In the genomic region with DNA sequence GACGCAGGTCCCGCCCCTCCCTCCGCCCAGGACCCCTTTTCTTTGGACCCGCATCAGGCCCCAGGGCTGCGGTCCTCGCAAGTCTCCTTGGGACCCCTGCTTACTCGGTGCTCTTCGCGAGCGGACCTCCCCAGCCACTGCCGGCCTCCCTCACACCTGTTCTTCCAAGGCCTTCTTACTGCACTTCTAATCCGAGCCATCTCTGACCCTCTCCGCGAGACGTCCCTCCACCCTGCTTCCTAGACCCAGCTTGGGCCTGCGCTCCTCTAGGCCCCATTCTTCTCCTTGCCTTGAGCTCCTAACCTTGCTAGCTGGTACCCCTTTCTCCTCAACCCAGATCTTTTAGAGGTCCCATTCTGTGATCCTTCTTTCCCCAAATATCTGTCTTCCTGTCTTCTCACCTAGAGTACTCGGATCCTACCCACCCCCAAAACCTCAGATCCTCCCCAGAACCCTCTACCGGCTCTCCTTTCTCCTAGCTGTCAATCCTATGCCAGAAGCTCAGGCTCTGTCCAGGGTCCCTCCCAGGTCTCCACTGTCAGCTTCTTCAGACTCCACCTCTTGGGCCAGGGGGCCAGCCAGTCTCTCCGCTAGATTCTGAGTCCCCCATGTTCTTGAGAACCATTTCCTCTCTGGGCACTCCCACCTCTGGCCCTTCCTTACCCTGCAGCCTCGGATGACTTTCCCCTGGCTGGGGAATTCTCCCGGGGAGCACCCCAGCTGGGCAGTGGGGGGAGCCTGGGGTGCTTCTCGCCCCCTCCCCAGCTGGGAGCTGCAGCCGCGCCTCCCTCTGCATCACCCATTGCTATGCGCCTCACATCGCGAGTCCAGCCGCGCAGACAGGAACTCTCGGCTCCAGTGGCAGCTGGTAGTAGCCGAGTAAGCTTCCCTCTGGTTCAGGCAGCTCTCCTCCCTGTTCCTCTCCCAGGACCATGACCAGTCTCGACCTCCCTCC, we compare ENCODE assay signal across 9 mouse cellular contexts. TPM values are rescaled to one million over a fixed set of nuclear protein-coding genes. Genes with fewer than 3 reads are reported as not detected.
DNase-seq lines count a peak whose midpoint lies in the region; ATAC-seq and TF ChIP-seq lines count a peak whose summit lies in the region.
"Had no signal": no experiment of that assay in that cellular context is flagged by ENCODE, and none has a peak within 500 bp of the region (broad histone marks: within the 10 kb centered on the region; RNA-seq: fewer than 3 reads in every experiment).

No protein-coding gene starts in this region.

- no peaks in the 10 kb centered on the region for H3K36me3 ChIP-seq in kidney, embryonic 16.5 days (ENCODE audit: insufficient read depth, low read length)
- H3K36me3 ChIP-seq in thymus, adult 2 months (ENCODE audit: control insufficient read depth, insufficient read depth, low read length) = no peaks in the 10 kb centered on the region

- peak; percentile 19 for ATAC-seq in kidney, embryonic 16.5 days (ENCODE audit: low FRiP score, low TSS enrichment)
- ATAC-seq in megakaryocyte progenitor cell, adult 5-6 weeks (replicated peaks; ENCODE audit: poor library complexity) = peak; percentile 43
- ATAC-seq in megakaryocyte-erythroid progenitor cell, adult 5-6 weeks (replicated peaks; ENCODE audit: low FRiP score, low TSS enrichment, poor library complexity, severe bottlenecking) = no peak

- TF ChIP-seq POLR2A in thymus, adult 2 months (IDR thresholded peaks at IDR 0.05; ENCODE audit: control insufficient read depth, extremely low read depth, insufficient read depth, low read length, poor library complexity) = no peak

- H3K4me3 ChIP-seq in kidney, embryonic 16.5 days (ENCODE audit: low read length) = peak overlapping the region; percentile 54
- no peak overlapping the region for H3K4me3 ChIP-seq in thymus, adult 2 months (ENCODE audit: control insufficient read depth, insufficient read depth, low read length)

- intact Hi-C loops in heart, postnatal 10 days (cut with DNase I) = no loop called here

- H3K27me3 ChIP-seq in kidney, embryonic 16.5 days (ENCODE audit: insufficient read depth, low read length) = peaks cover 49% of the 10 kb centered on the region
- peaks cover 10% of the 10 kb centered on the region; the same call in 1 of the 2 replicates for H3K27me3 ChIP-seq in thymus, adult 2 months (ENCODE audit: control insufficient read depth, insufficient read depth, low read length)

- peaks cover 13% of the 10 kb centered on the region for H3K4me1 ChIP-seq in kidney, embryonic 16.5 days (ENCODE audit: insufficient read depth, low read length)
- no peaks in the 10 kb centered on the region for H3K4me1 ChIP-seq in thymus, adult 2 months (replicated peaks; ENCODE audit: control insufficient read depth, insufficient read depth, low read length)

- no peak overlapping the region for H3K9ac ChIP-seq in kidney, embryonic 16.5 days (replicated peaks; ENCODE audit: low read length)

- H3K9me3 ChIP-seq in kidney, embryonic 16.5 days (ENCODE audit: low read length) = no peaks in the 10 kb centered on the region

- no peak for DNase-seq in kidney, adult 8-10 months
- DNase-seq in cerebellum, adult 8-10 months = peak; percentile 52
- peak; percentile 58 to 60 for DNase-seq in frontal cortex, postnatal 14 days (ENCODE audit: low spot score in 2 of 2)
- no peak for DNase-seq in thymus, adult 2 months
- DNase-seq in heart, postnatal 10 days = no peak

- no peak overlapping the region for H3K27ac ChIP-seq in kidney, embryonic 16.5 days (ENCODE audit: low read length)
- H3K27ac ChIP-seq in thymus, adult 2 months (ENCODE audit: control insufficient read depth, insufficient read depth, low read length) = no peak overlapping the region

- no peak for TF ChIP-seq CTCF in thymus, adult 2 months (IDR thresholded peaks at IDR 0.05; ENCODE audit: borderline replicate concordance, control insufficient read depth, extremely low read depth, insufficient read depth, low read length, poor library complexity)

- 3% methylated on average over 30 of the region's 32 CpGs for WGBS in kidney, embryonic 16.5 days
- 17% methylated on average over 31 of the region's 32 CpGs for WGBS in thymus, adult 2 months

- peak overlapping the region; percentile 92 for H3K4me2 ChIP-seq in kidney, embryonic 16.5 days (replicated peaks; ENCODE audit: low read depth, low read length)

RNA-seq across cellular contexts. Expression of a gene that starts 1.0 kb away (rescaled TPM):
- polyA plus RNA-seq in kidney, embryonic 16.5 days (2015; fragmentation: Nextera tagmentation; extraction: Ambion mirVana) = 0.25 and 0.32 TPM in 2 replicates
- total RNA-seq in megakaryocyte progenitor cell, adult 5-6 weeks (2015) = not detected in 2 replicates
- not detected in 2 replicates for total RNA-seq in megakaryocyte progenitor cell, adult 5-6 weeks (2017)
- not detected in 2 replicates for total RNA-seq in megakaryocyte-erythroid progenitor cell, adult 5-6 weeks (2014; fragmentation: Nextera tagmentation)
- not detected in 2 replicates for total RNA-seq in megakaryocyte-erythroid progenitor cell, adult 5-6 weeks (2017)
- polyA plus RNA-seq in thymus, adult 2 months (2012; rRNA removed) = 0.84 and 1.4 TPM in 2 replicates
- 10 to 100 TPM; 28.3 to 39.0 TPM for total RNA-seq in heart, postnatal 10 days (2021)

RNA-seq across cellular contexts. Expression of a gene that starts 35.4 kb away (rescaled TPM):
- polyA plus RNA-seq in kidney, embryonic 16.5 days (2015; fragmentation: Nextera tagmentation; extraction: Ambion mirVana) = 6.9 and 7.7 TPM in 2 replicates
- not detected in 2 replicates for total RNA-seq in megakaryocyte progenitor cell, adult 5-6 weeks (2015)
- total RNA-seq in megakaryocyte progenitor cell, adult 5-6 weeks (2017) = not detected in 2 replicates
- not detected in 2 replicates for total RNA-seq in megakaryocyte-erythroid progenitor cell, adult 5-6 weeks (2014; fragmentation: Nextera tagmentation)
- total RNA-seq in megakaryocyte-erythroid progenitor cell, adult 5-6 weeks (2017) = not detected in 2 replicates
- 0.32 and 1.6 TPM in 2 replicates for polyA plus RNA-seq in thymus, adult 2 months (2012; rRNA removed)
- under 1 TPM; 0.79 to 0.93 TPM for total RNA-seq in heart, postnatal 10 days (2021)
- total RNA-seq: MEL had no signal

RNA-seq across cellular contexts. Expression of a gene that starts 38.0 kb away (rescaled TPM):
- 88.1 and 89.5 TPM in 2 replicates for polyA plus RNA-seq in kidney, embryonic 16.5 days (2015; fragmentation: Nextera tagmentation; extraction: Ambion mirVana)
- total RNA-seq in megakaryocyte progenitor cell, adult 5-6 weeks (2015) = 27.5 and 35.2 TPM in 2 replicates
- total RNA-seq in megakaryocyte progenitor cell, adult 5-6 weeks (2017) = 17.4 and 22.6 TPM in 2 replicates
- 73.4 and 96.5 TPM in 2 replicates for total RNA-seq in megakaryocyte-erythroid progenitor cell, adult 5-6 weeks (2014; fragmentation: Nextera tagmentation)
- total RNA-seq in megakaryocyte-erythroid progenitor cell, adult 5-6 weeks (2017) = 25.0 and 30.6 TPM in 2 replicates
- 107 and 142 TPM in 2 replicates for polyA plus RNA-seq in thymus, adult 2 months (2012; rRNA removed)
- 10 to 100 TPM; 70.3 to 79.0 TPM for total RNA-seq in heart, postnatal 10 days (2021)

RNA-seq across cellular contexts. Expression of a gene that starts 44.2 kb away (rescaled TPM):
- polyA plus RNA-seq in kidney, embryonic 16.5 days (2015; fragmentation: Nextera tagmentation; extraction: Ambion mirVana) = 0.64 and 1.1 TPM in 2 replicates
- 0.44 and 1.5 TPM in 2 replicates for total RNA-seq in megakaryocyte progenitor cell, adult 5-6 weeks (2015)
- total RNA-seq in megakaryocyte progenitor cell, adult 5-6 weeks (2017) = 1.8 and 2.2 TPM in 2 replicates
- total RNA-seq in megakaryocyte-erythroid progenitor cell, adult 5-6 weeks (2014; fragmentation: Nextera tagmentation) = not detected in 2 replicates
- 0.65 TPM in 1 of 2 replicates, not detected in the other for total RNA-seq in megakaryocyte-erythroid progenitor cell, adult 5-6 weeks (2017)
- 1.8 and 2.1 TPM in 2 replicates for polyA plus RNA-seq in thymus, adult 2 months (2012; rRNA removed)
- under 1 TPM in 1 of 2 experiments, not detected in 1; 0.40 TPM for total RNA-seq in heart, postnatal 10 days (2021)
- total RNA-seq: MEL had no signal

RNA-seq across cellular contexts. Expression of a gene that starts 45.9 kb away (rescaled TPM):
- polyA plus RNA-seq in kidney, embryonic 16.5 days (2015; fragmentation: Nextera tagmentation; extraction: Ambion mirVana) = 2.7 and 3.4 TPM in 2 replicates
- 0.22 and 0.24 TPM in 2 replicates for total RNA-seq in megakaryocyte progenitor cell, adult 5-6 weeks (2015)
- 0.12 and 0.14 TPM in 2 replicates for total RNA-seq in megakaryocyte progenitor cell, adult 5-6 weeks (2017)
- not detected in 2 replicates for total RNA-seq in megakaryocyte-erythroid progenitor cell, adult 5-6 weeks (2014; fragmentation: Nextera tagmentation)
- total RNA-seq in megakaryocyte-erythroid progenitor cell, adult 5-6 weeks (2017) = 0.61 TPM in 1 of 2 replicates, not detected in the other
- polyA plus RNA-seq in thymus, adult 2 months (2012; rRNA removed) = 2.5 and 2.7 TPM in 2 replicates
- total RNA-seq in heart, postnatal 10 days (2021) = 1 to 10 TPM in 1 of 2 experiments, under 1 TPM in 1; 0.74 to 1.3 TPM

Comparison
In these comparisons a context has a peak if more than half of its experiments do, and no peak if none do; other contexts are left out.
1. DNase-seq: peak in cerebellum, adult 8-10 months (single experiment) and frontal cortex, postnatal 14 days (2 of 2); none in kidney, adult 8-10 months (0 of 2), thymus, adult 2 months (single experiment) and heart, postnatal 10 days (0 of 2).
2. RNA of a gene that starts 1.0 kb away (total RNA-seq): 28.3 to 39.0 TPM in heart, postnatal 10 days; not detected in megakaryocyte progenitor cell, adult 5-6 weeks and not detected in megakaryocyte-erythroid progenitor cell, adult 5-6 weeks; every median in the first group is over 10 times any median in the second.